Mouse (Mus musculus) monocyte, adult 2 months (primary cell): ENCODE measurements around the gene Wapl.
A peak's percentile ranks its signal among the peaks of the same experiment; 100 is the strongest.

ENCODE experiments used
- DNase-seq, 2 experiments: peaks; one replicate each; pipeline ENCODE4 v3.0.0; 2022; ENCODE audit warnings: low spot score in 2 of 2, low read depth in 1 of 2

Wapl gene

DNA sequence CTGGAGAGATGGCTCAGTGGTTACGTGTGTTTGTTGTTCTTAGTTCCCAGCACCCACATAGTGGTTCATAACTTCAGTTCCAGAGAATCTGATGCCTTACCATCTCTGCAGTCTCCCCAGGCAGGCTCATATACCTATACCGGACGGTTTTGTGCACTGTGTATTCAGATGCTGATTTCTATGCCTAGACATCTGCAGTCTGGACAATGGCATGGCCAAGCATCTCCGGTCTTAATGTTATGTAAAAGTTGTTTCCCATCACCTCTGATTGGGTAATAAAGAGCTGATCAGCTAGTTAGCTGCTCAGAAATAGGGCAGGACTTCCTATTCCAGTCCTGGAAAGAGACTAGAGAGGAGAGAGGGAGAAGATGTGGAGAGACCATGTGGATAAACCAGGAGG lies 20.2 kb downstream of the Wapl start:
- DNase-seq = no peak

GRCm38 (mm10) chr14:34697376-34697775 lies 23.6 kb downstream of the Wapl start:
- no peak for DNase-seq

GRCm38 (mm10) chr14:34710209-34710608 lies 36.5 kb downstream of the Wapl start:
- DNase-seq = no peak

DNA sequence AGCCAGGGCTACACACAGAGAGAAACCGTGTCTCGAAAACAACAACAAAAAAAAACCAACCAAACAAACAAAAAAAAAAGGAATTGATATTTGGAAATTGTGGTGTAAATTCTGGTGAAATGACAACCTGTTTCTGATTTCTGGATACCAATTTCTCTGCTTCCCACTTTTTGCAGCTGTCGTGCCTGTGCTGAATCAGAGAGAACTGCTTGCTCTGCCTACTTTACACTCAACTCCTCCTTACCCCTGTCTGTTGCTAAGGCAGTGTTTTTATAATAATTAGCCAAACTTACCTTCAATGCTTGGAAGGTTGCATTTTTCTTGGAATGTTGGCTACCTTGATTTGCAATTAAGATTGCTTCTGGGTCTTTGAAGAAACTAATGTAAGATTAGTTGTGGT lies 38.3 kb downstream of the Wapl start:
- no peak for DNase-seq

GRCm38 (mm10) chr14:34712857-34713256 lies 39.1 kb downstream of the Wapl start:
- DNase-seq = no peak

- DNase-seq = no peak
Observed at GRCm38 (mm10) chr14:34718150-34718549, 44.4 kb downstream of the Wapl start.

- no peak for DNase-seq
Observed at GRCm38 (mm10) chr14:34727709-34728108, 54.0 kb downstream of the Wapl start.

DNA sequence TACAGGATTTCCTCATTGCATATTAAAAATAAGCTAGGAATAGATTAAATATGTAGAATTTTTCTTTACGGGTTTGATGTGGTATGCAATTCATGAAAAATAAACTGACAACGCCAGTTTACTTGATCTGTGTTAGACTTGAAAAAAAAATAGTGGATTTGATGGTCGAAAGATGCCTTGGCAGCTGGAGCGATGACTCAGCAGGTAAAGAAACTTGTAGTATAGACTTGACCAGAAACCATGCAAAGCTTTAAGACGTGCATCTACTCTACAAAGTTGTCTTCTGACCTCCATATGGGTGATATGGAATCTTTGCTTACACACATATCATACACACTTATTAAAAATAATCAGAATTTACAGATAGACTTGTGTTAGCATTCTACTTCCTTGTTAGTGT lies 61.7 kb downstream of the Wapl start:
- no peak for DNase-seq

- no peak for DNase-seq
Observed at GRCm38 (mm10) chr14:34745401-34745800, 71.7 kb downstream of the Wapl start.

DNA sequence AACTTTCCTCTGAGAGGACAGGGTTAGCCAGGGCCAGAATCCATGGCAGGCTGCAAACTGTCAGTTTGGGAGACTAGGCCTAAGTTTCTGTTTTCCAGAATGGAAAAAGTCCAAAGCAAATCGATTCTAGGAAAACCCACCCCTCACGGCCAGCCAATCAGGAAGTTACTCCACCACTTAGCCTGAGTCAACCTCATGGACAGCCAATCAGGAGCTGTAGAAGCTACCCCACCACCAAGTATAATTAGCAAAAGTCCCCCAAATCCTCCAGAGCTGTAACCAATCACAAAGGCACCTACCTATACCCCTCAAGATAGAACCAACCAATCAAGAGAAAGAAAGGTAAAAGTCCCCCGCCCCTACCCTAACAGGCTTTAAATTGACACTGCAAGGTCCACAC lies 82.0 kb downstream of the Wapl start:
- DNase-seq = no peak

GRCm38 (mm10) chr14:34759938-34760337 lies 86.2 kb downstream of the Wapl start:
- no peak for DNase-seq

DNA sequence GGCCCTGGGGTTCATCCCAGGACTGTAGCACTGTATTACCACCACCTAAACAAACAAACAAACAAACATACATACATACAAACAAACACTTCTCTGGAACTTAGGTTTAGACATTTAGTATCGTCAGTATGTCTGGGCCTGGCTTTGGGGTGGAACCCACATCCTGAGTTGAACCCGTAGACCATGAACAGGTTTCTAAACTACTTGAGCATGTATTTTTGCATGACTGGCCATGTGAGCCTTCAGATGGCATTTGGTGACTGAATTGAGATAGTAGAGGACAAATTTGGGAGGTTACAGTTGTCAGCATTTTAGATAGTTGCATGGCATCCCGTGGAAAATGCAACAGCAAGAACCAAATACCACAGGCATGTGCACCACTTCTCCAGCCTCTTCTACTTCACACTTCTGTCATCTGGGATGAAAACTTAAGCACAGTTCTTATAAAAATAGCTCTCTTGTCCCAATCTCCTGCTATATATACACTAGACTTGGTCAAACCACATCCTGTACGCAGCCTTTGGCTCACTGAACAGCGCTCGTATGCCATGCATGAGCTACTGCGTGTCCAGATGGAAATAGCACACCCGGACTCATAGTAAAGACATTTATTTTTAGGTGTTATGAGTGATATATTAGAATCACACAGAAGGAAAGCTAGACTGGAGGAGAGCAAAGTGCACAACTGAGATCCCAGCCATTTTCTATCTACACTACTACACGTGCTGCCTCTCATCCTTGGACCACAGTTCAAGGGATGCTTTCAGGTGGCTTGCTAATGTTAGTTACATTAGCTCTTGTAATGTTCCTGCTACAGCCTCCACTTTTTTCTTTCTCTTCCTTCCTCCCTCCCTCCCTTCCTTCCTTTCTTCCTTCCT lies 87.6 kb downstream of the Wapl start:
- DNase-seq = no peak

DNA sequence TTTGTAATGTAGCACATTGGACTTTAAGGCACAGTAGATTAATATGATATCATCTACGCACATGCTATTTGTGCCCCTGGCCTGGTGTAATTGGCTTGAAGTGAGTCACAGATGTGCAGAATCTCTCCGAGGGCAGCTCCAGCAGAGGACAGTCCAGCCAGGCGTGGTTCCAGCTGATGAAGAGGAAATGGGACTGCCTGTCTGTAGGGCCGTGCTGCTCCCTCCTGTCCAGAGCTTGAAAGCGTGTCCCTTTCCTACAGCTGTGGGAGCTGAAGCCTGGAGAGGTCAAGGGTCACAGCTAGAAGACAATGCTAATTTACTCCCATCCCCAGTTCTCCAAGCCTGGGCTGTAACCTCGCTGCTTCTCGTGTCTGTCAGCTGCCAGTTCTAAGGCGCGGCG lies 89.0 kb downstream of the Wapl start:
- no peak for DNase-seq

GRCm38 (mm10) chr14:34763771-34764539 lies 90.2 kb downstream of the Wapl start:
- no peak for DNase-seq

DNA sequence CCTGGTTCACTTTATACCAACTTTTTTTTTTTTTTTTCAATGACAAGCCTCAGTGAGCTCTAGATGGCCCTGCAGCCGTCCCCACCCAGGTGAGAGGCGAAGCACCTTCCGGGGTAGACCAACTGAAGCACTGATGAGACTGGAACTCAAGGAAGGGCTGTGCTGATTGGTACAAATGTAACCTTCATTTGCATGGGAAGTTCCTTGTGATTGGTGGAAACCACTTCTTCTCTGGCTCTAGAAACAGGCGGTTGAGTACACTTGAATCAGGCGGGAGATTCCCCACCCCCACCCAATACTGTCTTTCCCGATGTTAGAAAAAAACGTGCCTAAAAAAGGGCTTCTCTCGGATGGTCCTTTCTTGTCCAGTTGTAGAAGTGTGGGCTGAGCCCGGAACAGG lies 91.2 kb downstream of the Wapl start:
- no peak for DNase-seq

- no peak for DNase-seq
Observed at GRCm38 (mm10) chr14:34765380-34765779, 91.7 kb downstream of the Wapl start.

DNA sequence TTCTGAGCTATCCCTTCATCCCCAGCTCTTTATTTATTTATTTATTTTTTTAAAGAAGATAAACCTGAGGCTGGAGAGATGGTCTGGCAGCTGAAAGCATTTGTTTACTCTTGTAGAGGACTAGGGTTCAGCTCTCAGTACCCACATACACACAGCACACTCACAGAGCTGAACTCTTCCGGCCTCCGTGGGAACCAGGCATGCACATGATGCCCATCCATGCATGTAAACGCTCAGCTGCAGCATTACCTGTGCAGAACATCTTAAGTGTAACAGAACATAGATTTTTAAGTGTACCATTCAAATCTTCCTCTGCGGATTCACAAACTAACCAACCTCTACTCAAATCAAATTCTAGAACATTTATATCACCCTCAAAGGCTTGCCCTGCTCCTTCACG lies 92.5 kb downstream of the Wapl start:
- DNase-seq = no peak

DNA sequence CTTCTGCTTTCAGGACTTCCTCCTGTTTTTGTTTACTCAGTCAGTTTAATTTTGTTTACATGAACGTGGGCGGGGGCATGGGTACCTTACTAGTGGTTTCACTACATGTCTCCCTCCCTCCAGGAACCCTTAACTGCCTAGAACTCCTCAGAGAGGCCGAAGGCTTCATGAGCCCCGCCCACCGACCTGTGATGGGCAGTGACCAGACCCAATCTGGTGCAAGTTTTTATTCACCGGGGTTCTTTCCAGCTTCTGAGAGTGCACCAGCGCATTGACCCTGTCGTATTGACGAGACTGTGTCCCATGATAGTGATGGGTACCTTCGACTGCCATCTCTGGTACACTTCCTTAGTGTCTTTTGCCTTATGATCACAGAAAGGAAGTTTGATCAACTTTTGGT lies 94.6 kb downstream of the Wapl start:
- peak; percentile 17 to 37 for DNase-seq

DNA sequence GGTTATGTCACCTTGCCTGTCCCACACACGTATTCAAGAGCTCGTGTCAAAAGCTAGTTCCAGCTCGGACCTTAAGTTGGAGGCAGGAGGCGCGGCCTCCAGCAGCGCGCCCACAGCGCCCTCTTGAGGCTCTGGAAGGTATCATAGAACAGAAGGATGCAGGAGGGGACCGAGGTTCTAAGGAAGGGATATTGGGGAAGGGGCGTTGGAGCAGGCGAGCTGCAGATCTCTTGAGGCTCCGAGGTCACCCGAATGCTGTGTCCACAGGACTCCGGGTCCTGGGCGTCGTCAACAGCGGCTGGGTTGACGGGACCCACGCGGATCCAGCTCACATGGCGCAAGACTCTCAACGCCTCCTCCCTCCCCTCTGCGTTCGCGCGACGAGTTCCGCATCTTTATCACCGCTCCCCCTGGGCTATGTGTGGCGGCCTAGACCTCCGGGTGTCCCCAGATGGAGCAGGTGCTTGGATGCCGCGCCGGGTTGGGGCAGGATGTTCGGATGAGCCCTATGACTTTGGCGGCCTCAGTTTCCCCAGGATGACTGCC lies 95.4 kb downstream of the Wapl start:
- DNase-seq = peak in 1 of 2 experiments; percentile 27

DNA sequence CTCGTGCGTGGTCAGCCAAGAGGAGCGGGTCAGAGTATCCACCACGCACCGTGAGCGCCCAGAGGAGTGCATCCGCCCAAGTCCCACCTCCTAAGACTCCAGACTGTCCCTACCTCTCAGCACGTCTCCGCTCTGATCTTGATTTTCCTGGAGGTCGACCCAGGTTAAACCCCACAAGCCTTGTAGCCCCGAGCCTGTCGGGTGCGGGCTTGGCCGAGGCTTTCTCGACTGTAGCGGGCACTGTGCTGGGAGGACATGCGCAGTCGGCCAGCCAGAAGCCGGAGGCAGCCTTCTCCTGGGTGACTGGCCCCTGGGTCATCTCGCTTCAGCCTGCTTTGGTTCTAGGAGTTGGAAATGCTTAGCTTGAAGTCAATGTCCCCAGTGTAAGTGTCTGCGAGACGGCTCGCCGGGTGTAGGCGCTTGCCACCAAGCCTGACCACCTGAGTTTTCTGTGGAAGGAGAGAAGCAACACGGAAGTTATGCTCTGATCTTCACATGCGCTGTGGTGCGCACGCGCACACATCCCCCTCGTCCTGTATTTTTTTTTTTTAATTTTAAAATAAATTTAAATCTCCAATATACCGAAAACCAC lies 95.9 kb downstream of the Wapl start:
- DNase-seq = no peak

- DNase-seq = no peak
Observed at GRCm38 (mm10) chr14:34770467-34770866, 96.7 kb downstream of the Wapl start.

GRCm38 (mm10) chr14:34771601-34772000 lies 97.9 kb downstream of the Wapl start:
- DNase-seq = no peak
